Mouse (Mus musculus): ENCODE measurements at regions not wholly inside any gene's neighbourhood (a gene's known extent, or its start where the extent isn't known, plus 50 kb on each side); places are given as distances from the start of the nearest gene placed in this dataset.

DNA sequence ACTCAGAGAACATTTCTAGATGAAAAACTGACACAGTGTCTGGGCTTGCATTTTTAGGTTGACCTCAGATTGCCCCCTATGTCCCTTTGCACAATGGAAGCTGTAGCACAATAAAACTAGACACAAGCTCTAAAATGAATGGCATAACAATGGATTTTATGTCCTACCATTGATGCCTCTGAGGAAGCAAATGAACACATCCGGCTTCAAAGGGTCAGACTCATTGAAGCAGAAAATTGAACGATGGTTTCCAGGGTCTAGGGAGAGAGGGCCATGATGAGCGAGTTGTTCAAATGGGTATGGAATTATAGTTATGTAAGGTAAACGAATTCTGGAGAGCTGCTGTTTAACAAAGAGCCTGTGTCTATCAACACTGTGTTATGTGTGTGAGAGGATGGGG lies 1455.1 kb upstream of the Gm6569 start:
- Histone ChIP-seq H3K79me2 (replicated peaks; ENCODE audit: control insufficient read depth, extremely low read depth, insufficient read depth, poor library complexity, severe bottlenecking) (no peaks in the 10 kb centered on the region), H3K4me1 (ENCODE audit: control insufficient read depth in 1 of 2, insufficient read depth in 2 of 2) (no peaks in the 10 kb centered on the region), H3K27me3 (replicated peaks) (peaks cover 2% of the 10 kb centered on the region), H3K4me3 (replicated peaks in 1 of 3; ENCODE audit: low read depth in 2 of 3, low read length in 2 of 3, poor library complexity in 1 of 3) (no peak overlapping the region), H3K9ac (ENCODE audit: insufficient read depth, low read depth) (no peak overlapping the region), H3K4me2 (ENCODE audit: insufficient read depth, low read depth, poor library complexity, severe bottlenecking) (no peak overlapping the region), H3K9me3 (replicated peaks; ENCODE audit: low read length) (peaks cover 6% of the 10 kb centered on the region), H3K36me3 (replicated peaks in 1 of 2; ENCODE audit: control insufficient read depth in 1 of 2, insufficient read depth in 1 of 2, low read length in 1 of 2) (no peaks in the 10 kb centered on the region), H3K27ac (ENCODE audit: insufficient read depth, low read depth) (no peak overlapping the region)
- in situ Hi-C loops (cut with MboI; ENCODE audit: low pct_ligation_motif_present, low pct_unique_long_range_greater_than_20kb, low sequenced_read_pairs) (no loop called here), dilution Hi-C loops (cut with MboI; ENCODE audit: extremely low pct_ligation_motif_present, extremely low pct_unique_long_range_greater_than_20kb, low sequenced_read_pairs) (no loop called here)
- TF ChIP-seq ZKSCAN1 (IDR thresholded peaks at IDR 0.05; ENCODE audit: borderline replicate concordance, low read depth, low read length) (no peak), KAT2A (IDR thresholded peaks at IDR 0.05; ENCODE audit: insufficient replicate concordance, low read length) (no peak), USF1 (IDR thresholded peaks at IDR 0.05; ENCODE audit: low read depth, low read length) (no peak), POLR2AphosphoS2 (IDR thresholded peaks at IDR 0.05; ENCODE audit: low read depth, low read length) (no peak), CHD1 (IDR thresholded peaks at IDR 0.05; ENCODE audit: low read depth, low read length) (no peak), ELF1 (IDR thresholded peaks at IDR 0.05; ENCODE audit: low read depth, low read length) (no peak), ETS1 (conservative IDR thresholded peaks at IDR 0.05; ENCODE audit: low read depth, low read length) (no peak), POLR2A (IDR thresholded peaks at IDR 0.05; ENCODE audit: low read depth, low read length) (no peak), SIN3A (IDR thresholded peaks at IDR 0.05; ENCODE audit: low read length) (no peak), UBTF (IDR thresholded peaks at IDR 0.05; ENCODE audit: low read depth, low read length) (no peak), MAFK (IDR thresholded peaks at IDR 0.05; ENCODE audit: insufficient replicate concordance, low read length) (no peak), GABPA (IDR thresholded peaks at IDR 0.05; ENCODE audit: insufficient replicate concordance, low read depth, low read length) (no peak), MAZ (IDR thresholded peaks at IDR 0.05; ENCODE audit: low read depth, low read length) (no peak), CHD2 (IDR thresholded peaks at IDR 0.05; ENCODE audit: low read length) (no peak), EP300 (IDR thresholded peaks at IDR 0.05; ENCODE audit: low read length) (no peak)
- DNase-seq (ENCODE audit: extremely low read depth) = no peak

- in situ Hi-C loops (cut with MboI; ENCODE audit: low pct_ligation_motif_present, low pct_unique_long_range_greater_than_20kb, low sequenced_read_pairs) (no loop called here), dilution Hi-C loops (cut with MboI; ENCODE audit: extremely low pct_ligation_motif_present, extremely low pct_unique_long_range_greater_than_20kb, low sequenced_read_pairs) (no loop called here)
- Histone ChIP-seq H3K4me2 (ENCODE audit: insufficient read depth, low read depth, poor library complexity, severe bottlenecking) (no peak overlapping the region), H3K79me2 (replicated peaks; ENCODE audit: control insufficient read depth, extremely low read depth, insufficient read depth, poor library complexity, severe bottlenecking) (no peaks in the 10 kb centered on the region), H3K9me3 (replicated peaks; ENCODE audit: low read length) (peaks cover 2% of the 10 kb centered on the region), H3K4me3 (replicated peaks in 1 of 3; ENCODE audit: low read depth in 2 of 3, low read length in 2 of 3, poor library complexity in 1 of 3) (no peak overlapping the region), H3K4me1 (ENCODE audit: control insufficient read depth in 1 of 2, insufficient read depth in 2 of 2) (no peaks in the 10 kb centered on the region), H3K27me3 (replicated peaks) (peaks cover 2% of the 10 kb centered on the region), H3K9ac (ENCODE audit: insufficient read depth, low read depth) (no peak overlapping the region), H3K27ac (ENCODE audit: insufficient read depth, low read depth) (no peak overlapping the region), H3K36me3 (replicated peaks in 1 of 2; ENCODE audit: control insufficient read depth in 1 of 2, insufficient read depth in 1 of 2, low read length in 1 of 2) (no peaks in the 10 kb centered on the region)
- DNase-seq (ENCODE audit: extremely low read depth) = no peak
- TF ChIP-seq GABPA (IDR thresholded peaks at IDR 0.05; ENCODE audit: insufficient replicate concordance, low read depth, low read length) (no peak), KAT2A (IDR thresholded peaks at IDR 0.05; ENCODE audit: insufficient replicate concordance, low read length) (no peak), CHD2 (IDR thresholded peaks at IDR 0.05; ENCODE audit: low read length) (no peak), CHD1 (IDR thresholded peaks at IDR 0.05; ENCODE audit: low read depth, low read length) (no peak), PAX5 (IDR thresholded peaks at IDR 0.05; ENCODE audit: low read length) (no peak), HCFC1 (IDR thresholded peaks at IDR 0.05; ENCODE audit: low read depth, low read length) (no peak), ETS1 (conservative IDR thresholded peaks at IDR 0.05; ENCODE audit: low read depth, low read length) (no peak), RCOR1 (conservative IDR thresholded peaks at IDR 0.05; ENCODE audit: low read depth, low read length) (no peak), EP300 (IDR thresholded peaks at IDR 0.05; ENCODE audit: low read length) (no peak), BHLHE40 (IDR thresholded peaks at IDR 0.05; ENCODE audit: low read depth, low read length) (no peak), POLR2A (IDR thresholded peaks at IDR 0.05; ENCODE audit: low read depth, low read length) (no peak), IRF4 (IDR thresholded peaks at IDR 0.05; ENCODE audit: low read depth, low read length) (no peak), RAD21 (IDR thresholded peaks at IDR 0.05; ENCODE audit: low read depth, low read length) (no peak), POLR2AphosphoS2 (IDR thresholded peaks at IDR 0.05; ENCODE audit: low read depth, low read length) (no peak), MAFK (IDR thresholded peaks at IDR 0.05; ENCODE audit: insufficient replicate concordance, low read length) (no peak), MAX (IDR thresholded peaks at IDR 0.05; ENCODE audit: low read length) (no peak), ZKSCAN1 (IDR thresholded peaks at IDR 0.05; ENCODE audit: borderline replicate concordance, low read depth, low read length) (no peak)
Measured at GRCm38 (mm10) chr15:72381164-72381563, 1453.2 kb upstream of the Gm6569 start.
